Mouse (Mus musculus): ENCODE data around the gene Crtc3.

Gene Crtc3

GRCm38 (mm10) chr7:80688556-80689220 lies at the start of gene Crtc3:
TSS of gene Crtc3 (minus strand) at chr7:80688877.
- no peak for DNase-seq (ENCODE audit: low spot score)

GRCm38 (mm10) chr7:80736199-80736598 lies 47.5 kb upstream of the Crtc3 start:
- DNase-seq (ENCODE audit: low spot score): no peak

- no peak for DNase-seq (ENCODE audit: low spot score)
These were observed 44.3 kb upstream of the Crtc3 start for GRCm38 (mm10) chr7:80732986-80733385.

GRCm38 (mm10) chr7:80729662-80730061 lies 41.0 kb upstream of the Crtc3 start:
- no peak for DNase-seq (ENCODE audit: low spot score)

- DNase-seq (ENCODE audit: low spot score): no peak
These were observed 32.4 kb upstream of the Crtc3 start for GRCm38 (mm10) chr7:80721041-80721440.

- DNase-seq (ENCODE audit: low spot score): no peak
These were observed 30.9 kb upstream of the Crtc3 start for GRCm38 (mm10) chr7:80719582-80719981.

GRCm38 (mm10) chr7:80719038-80719437 lies 30.4 kb upstream of the Crtc3 start:
- no peak for DNase-seq (ENCODE audit: low spot score)

- no peak for DNase-seq (ENCODE audit: low spot score)
These were observed 29.8 kb upstream of the Crtc3 start for GRCm38 (mm10) chr7:80718471-80718870.

- no peak for DNase-seq (ENCODE audit: low spot score)
These were observed 28.1 kb upstream of the Crtc3 start for GRCm38 (mm10) chr7:80716758-80717157.

GRCm38 (mm10) chr7:80715306-80715705 lies 26.6 kb upstream of the Crtc3 start:
- DNase-seq (ENCODE audit: low spot score): no peak

- DNase-seq (ENCODE audit: low spot score): no peak
These were observed 22.8 kb upstream of the Crtc3 start for GRCm38 (mm10) chr7:80711496-80711895.

- no peak for DNase-seq (ENCODE audit: low spot score)
These were observed 21.7 kb upstream of the Crtc3 start for GRCm38 (mm10) chr7:80710333-80710732.

- DNase-seq (ENCODE audit: low spot score): no peak
These were observed 15.4 kb upstream of the Crtc3 start for GRCm38 (mm10) chr7:80704066-80704465.

GRCm38 (mm10) chr7:80702510-80702909 lies 13.8 kb upstream of the Crtc3 start:
- DNase-seq (ENCODE audit: low spot score): no peak

GRCm38 (mm10) chr7:80699709-80700108 lies 11.0 kb upstream of the Crtc3 start:
- no peak for DNase-seq (ENCODE audit: low spot score)

GRCm38 (mm10) chr7:80698940-80699339 lies 10.3 kb upstream of the Crtc3 start:
- no peak for DNase-seq (ENCODE audit: low spot score)

GRCm38 (mm10) chr7:80697859-80698258 lies 9.2 kb upstream of the Crtc3 start:
- DNase-seq (ENCODE audit: low spot score): no peak

GRCm38 (mm10) chr7:80696903-80697302 lies 8.2 kb upstream of the Crtc3 start:
- DNase-seq (ENCODE audit: low spot score): no peak

- no peak for DNase-seq (ENCODE audit: low spot score)
These were observed 7.7 kb upstream of the Crtc3 start for GRCm38 (mm10) chr7:80696334-80696733.

GRCm38 (mm10) chr7:80692472-80692871 lies 3.8 kb upstream of the Crtc3 start:
- no peak for DNase-seq (ENCODE audit: low spot score)

- no peak for DNase-seq (ENCODE audit: low spot score)
These were observed 2.5 kb upstream of the Crtc3 start for GRCm38 (mm10) chr7:80691131-80691530.

GRCm38 (mm10) chr7:80689221-80689591 lies 529 bp upstream of the Crtc3 start:
- DNase-seq (ENCODE audit: low spot score): no peak

- peak; percentile 15 for DNase-seq (ENCODE audit: low spot score)
These were observed 739 bp downstream of the Crtc3 start for GRCm38 (mm10) chr7:80687721-80688555.

GRCm38 (mm10) chr7:80685639-80686038 lies 3.0 kb downstream of the Crtc3 start:
- no peak for DNase-seq (ENCODE audit: low spot score)
